Mouse (Mus musculus) small intestine, adult 2 months (tissue): ENCODE data around the gene Slc2a1.

ENCODE experiments used
- CTCF ChIP-seq: fragments of 200-500 bp; IDR thresholded peaks from 2 replicates; pipeline ENCODE4 v1.5.1; 2012; ENCODE audit warnings: low read depth, mild to moderate bottlenecking, control low read depth, inconsistent platforms, low read length, moderate library complexity, mixed read lengths; ENCODE audit not compliant: insufficient replicate concordance, insufficient read length; ENCODE audit errors: extremely low read depth
- POLR2A ChIP-seq: fragments of 200-500 bp; IDR thresholded peaks from 2 replicates; pipeline ENCODE4 v1.6.1; 2012; ENCODE audit warnings: low read depth, mild to moderate bottlenecking, control low read depth, inconsistent platforms, low read length, moderate library complexity

DNA sequence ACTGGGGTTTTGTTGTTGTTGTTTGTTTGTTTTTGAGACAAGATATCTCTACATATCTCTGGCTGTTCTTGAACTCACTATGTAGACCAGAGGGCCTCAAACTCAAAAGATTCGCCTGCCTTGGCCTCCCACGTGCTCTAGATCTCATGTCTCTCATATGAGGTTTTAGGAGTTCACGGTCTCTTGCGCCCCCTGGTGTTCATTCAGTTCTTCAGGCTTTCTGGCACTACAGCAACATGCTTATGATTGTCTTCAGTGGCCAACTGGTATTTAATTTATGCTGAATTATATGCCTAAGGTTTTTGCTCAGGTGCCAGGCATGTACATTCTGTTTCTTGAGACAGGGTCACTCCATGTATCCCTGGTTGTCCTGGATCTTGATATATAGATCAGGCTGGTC lies 59.2 kb downstream of the Slc2a1 start:
- no peak for TF ChIP-seq POLR2A
- peak; percentile 67; the same call in 1 of the 2 replicates for TF ChIP-seq CTCF
